Mouse (Mus musculus) cerebellum, postnatal 4 days (tissue): ENCODE data around the gene Sigirr.

Experiments used
- DNase-seq, 2 experiments: peaks; one replicate each; pipeline ENCODE4 v3.0.0; 2022; ENCODE audit warnings: low spot score in 2 of 2, mixed read lengths in 1 of 2

Gene Sigirr

GRCm38 (mm10) chr7:141060426-141061242 lies 39.7 kb downstream of the Sigirr start, which contains the start of gene B4galnt4:
B4galnt4 (plus strand) TSS chr7:141061104.
- peak; percentile 80 to 88 for DNase-seq

- DNase-seq = no peak
Measured at GRCm38 (mm10) chr7:141059929-141060328, 40.4 kb downstream of the Sigirr start.

- no peak for DNase-seq
Measured at GRCm38 (mm10) chr7:141058601-141059341, 41.6 kb downstream of the Sigirr start.

- no peak for DNase-seq
Measured at GRCm38 (mm10) chr7:141057541-141057940, 42.8 kb downstream of the Sigirr start.

GRCm38 (mm10) chr7:141056976-141057375 lies 43.4 kb downstream of the Sigirr start:
- DNase-seq = no peak

- DNase-seq = no peak
Measured at GRCm38 (mm10) chr7:141055785-141056184, 44.6 kb downstream of the Sigirr start.

- DNase-seq = no peak
Measured at GRCm38 (mm10) chr7:141052421-141052820, 48.0 kb downstream of the Sigirr start.

GRCm38 (mm10) chr7:141052016-141052415 lies 48.4 kb downstream of the Sigirr start:
- no peak for DNase-seq

- no peak for DNase-seq
Measured at GRCm38 (mm10) chr7:141051060-141051685, 49.2 kb downstream of the Sigirr start.

GRCm38 (mm10) chr7:141049326-141049725 lies 51.0 kb downstream of the Sigirr start:
- no peak for DNase-seq

- DNase-seq = peak; percentile 90 to 91
Measured at GRCm38 (mm10) chr7:141048226-141049218, 51.9 kb downstream of the Sigirr start.

- peak in 1 of 2 experiments; percentile 48 for DNase-seq
Measured at GRCm38 (mm10) chr7:141047581-141048225, 52.7 kb downstream of the Sigirr start.

- DNase-seq = no peak
Measured at GRCm38 (mm10) chr7:141046931-141047580, 53.3 kb downstream of the Sigirr start.

- DNase-seq = no peak
Measured at GRCm38 (mm10) chr7:141042539-141042938, 57.8 kb downstream of the Sigirr start.

- DNase-seq = peak; percentile 37 to 65
Measured at GRCm38 (mm10) chr7:141041661-141042060, 58.7 kb downstream of the Sigirr start.
